Mouse (Mus musculus): Measurements from ENCODE around the gene Rilpl1. TPM values are rescaled to one million over a fixed set of nuclear protein-coding genes. Genes with fewer than 3 reads are reported as not detected.
"Not testable (repeated sequence)": the region's sequence is repeated elsewhere in the genome, so short reads cannot be mapped to it uniquely, and the experiment has no call there.

The Rilpl1 gene
- polyA plus RNA-seq (2016; fragmentation: Nextera tagmentation; extraction: Ambion mirVana), result 17.4 and 17.8 TPM in 2 replicates

- H3K27ac ChIP-seq, result peak within 1 kb of the TSS; percentile 82
- H3K36me3 ChIP-seq (replicated peaks), result 0 out of 2 replicates have a peak, but pooled peaks cover 3% of the 10 kb centered on the region
- ATAC-seq (ENCODE audit: low FRiP score), result peak; percentile 96
- peak within 1 kb of the TSS; percentile 76 for H3K9ac ChIP-seq
- H3K27me3 ChIP-seq, result peaks cover 3% of the 10 kb centered on the region; the same call in 1 of the 2 replicates
- no peaks in the 10 kb centered on the region for H3K9me3 ChIP-seq
- H3K4me3 ChIP-seq (replicated peaks), result peak within 1 kb of the TSS; percentile 82
- peak within 1 kb of the TSS; percentile 74 for H3K4me2 ChIP-seq
- under 1% methylated on average over 86 of the region's 96 CpGs for WGBS
- peaks cover 38% of the 10 kb centered on the region for H3K4me1 ChIP-seq
Observed at GRCm38 (mm10) chr5:124530655-124531582, at the start of gene Rilpl1. TSS of gene Rilpl1 (minus strand) at chr5:124531391.

- H3K9ac ChIP-seq, result peak within 1 kb of the TSS; percentile 78
- 0 out of 2 replicates have a peak within 1 kb of the TSS, but pooled peaks have one; percentile 31 for H3K27ac ChIP-seq
- H3K27me3 ChIP-seq, result no peaks in the 10 kb centered on the region
- peaks cover 41% of the 10 kb centered on the region for H3K36me3 ChIP-seq (replicated peaks)
- WGBS, result 1% methylated on average over 51 of the region's 51 CpGs
- H3K4me2 ChIP-seq, result peak within 1 kb of the TSS; percentile 91
- H3K4me3 ChIP-seq (replicated peaks), result peak within 1 kb of the TSS; percentile 76
- peak; percentile 94 for ATAC-seq (ENCODE audit: low FRiP score)
- H3K9me3 ChIP-seq, result no peaks in the 10 kb centered on the region
- H3K4me1 ChIP-seq, result peaks cover 25% of the 10 kb centered on the region
Observed at GRCm38 (mm10) chr5:124578633-124579317, 47.6 kb upstream of the Rilpl1 start, which contains the start of the genes Eif2b1 and Gtf2h3. TSS of gene Eif2b1 (minus strand) at chr5:124579131. TSS of gene Gtf2h3 (plus strand) at chr5:124579140.

- Histone ChIP-seq H3K4me1 (peaks cover 23% of the 10 kb centered on the region), H3K9me3 (no peaks in the 10 kb centered on the region), H3K36me3 (replicated peaks) (peaks cover 64% of the 10 kb centered on the region), H3K4me3 (replicated peaks) (no peak overlapping the region), H3K9ac (no peak overlapping the region), H3K27me3 (no peaks in the 10 kb centered on the region), H3K4me2 (no peak overlapping the region), H3K27ac (no peak overlapping the region)
- 95% methylated on average over 7 of the region's 7 CpGs for WGBS
- ATAC-seq (ENCODE audit: low FRiP score), result no peak
Observed at GRCm38 (mm10) chr5:124575467-124575866, 44.3 kb upstream of the Rilpl1 start.

GRCm38 (mm10) chr5:124571068-124571467 lies 39.9 kb upstream of the Rilpl1 start:
- Histone ChIP-seq H3K9me3 (no peaks in the 10 kb centered on the region), H3K9ac (no peak overlapping the region), H3K4me3 (replicated peaks) (no peak overlapping the region), H3K4me1 (no peaks in the 10 kb centered on the region), H3K27ac (no peak overlapping the region), H3K36me3 (replicated peaks) (peaks cover 99% of the 10 kb centered on the region), H3K27me3 (no peaks in the 10 kb centered on the region), H3K4me2 (no peak overlapping the region)
- no peak for ATAC-seq (ENCODE audit: low FRiP score)
- WGBS, result 88% methylated on average over 12 of the region's 12 CpGs

- Histone ChIP-seq H3K4me3 (replicated peaks) (no peak overlapping the region), H3K4me2 (no peak overlapping the region), H3K27ac (no peak overlapping the region), H3K9ac (no peak overlapping the region), H3K27me3 (no peaks in the 10 kb centered on the region), H3K36me3 (replicated peaks) (peaks cover 52% of the 10 kb centered on the region), H3K4me1 (peaks cover 15% of the 10 kb centered on the region), H3K9me3 (no peaks in the 10 kb centered on the region)
- WGBS, result 83% methylated on average over 1 of the region's 1 CpGs
- no peak for ATAC-seq (ENCODE audit: low FRiP score)
Observed at GRCm38 (mm10) chr5:124555145-124555544, 24.0 kb upstream of the Rilpl1 start.

GRCm38 (mm10) chr5:124553607-124554006 lies 22.4 kb upstream of the Rilpl1 start:
- Histone ChIP-seq H3K27ac (no peak overlapping the region), H3K9ac (no peak overlapping the region), H3K27me3 (no peaks in the 10 kb centered on the region), H3K9me3 (no peaks in the 10 kb centered on the region), H3K4me2 (peak overlapping the region; percentile 77), H3K36me3 (replicated peaks) (peaks cover 40% of the 10 kb centered on the region), H3K4me3 (replicated peaks) (peak overlapping the region; percentile 90), H3K4me1 (peaks cover 15% of the 10 kb centered on the region)
- WGBS, result 73% methylated on average over 6 of the region's 6 CpGs
- no peak for ATAC-seq (ENCODE audit: low FRiP score)

GRCm38 (mm10) chr5:124552558-124553307 lies 21.5 kb upstream of the Rilpl1 start, which contains the start of gene Ddx55:
TSS of gene Ddx55 (plus strand) at chr5:124552864.
- Histone ChIP-seq H3K9ac (peak within 1 kb of the TSS; percentile 69), H3K4me1 (peaks cover 15% of the 10 kb centered on the region), H3K27me3 (no peaks in the 10 kb centered on the region), H3K4me2 (peak within 1 kb of the TSS; percentile 77), H3K36me3 (replicated peaks) (peaks cover 43% of the 10 kb centered on the region), H3K4me3 (replicated peaks) (peak within 1 kb of the TSS; percentile 90), H3K9me3 (no peaks in the 10 kb centered on the region), H3K27ac (peak within 1 kb of the TSS; percentile 81)
- ATAC-seq (ENCODE audit: low FRiP score), result peak; percentile 88
- under 1% methylated on average over 66 of the region's 66 CpGs for WGBS

GRCm38 (mm10) chr5:124552094-124552472 lies 20.9 kb upstream of the Rilpl1 start:
- Histone ChIP-seq H3K4me2 (peak overlapping the region; percentile 77), H3K36me3 (replicated peaks) (peaks cover 43% of the 10 kb centered on the region), H3K4me1 (peaks cover 15% of the 10 kb centered on the region), H3K4me3 (replicated peaks) (peak overlapping the region; percentile 90), H3K27me3 (no peaks in the 10 kb centered on the region), H3K9ac (peak overlapping the region; percentile 69), H3K9me3 (no peaks in the 10 kb centered on the region), H3K27ac (peak overlapping the region; percentile 81)
- ATAC-seq (ENCODE audit: low FRiP score), result 0 out of 2 replicates have a peak, but pooled peaks have one; percentile 18
- 16% methylated on average over 9 of the region's 9 CpGs for WGBS

GRCm38 (mm10) chr5:124551349-124552093 lies 20.3 kb upstream of the Rilpl1 start:
- not testable (repeated sequence) for ATAC-seq (ENCODE audit: low FRiP score); H3K27me3 ChIP-seq; H3K9me3 ChIP-seq; H3K27ac ChIP-seq
- peaks cover 15% of the 10 kb centered on the region for H3K4me1 ChIP-seq
- 30% methylated on average over 5 of the region's 5 CpGs for WGBS
- H3K9ac ChIP-seq, result peak overlapping the region; percentile 69
- peaks cover 43% of the 10 kb centered on the region for H3K36me3 ChIP-seq (replicated peaks)
- peak overlapping the region; percentile 77 for H3K4me2 ChIP-seq
- peak overlapping the region; percentile 90 for H3K4me3 ChIP-seq (replicated peaks)

- not testable (repeated sequence) for H3K9ac ChIP-seq; H3K9me3 ChIP-seq; H3K4me2 ChIP-seq; H3K27me3 ChIP-seq; H3K4me3 ChIP-seq (replicated peaks); ATAC-seq (ENCODE audit: low FRiP score); H3K27ac ChIP-seq
- 89% methylated on average over 4 of the region's 4 CpGs for WGBS
- Histone ChIP-seq H3K36me3 (replicated peaks) (peaks cover 43% of the 10 kb centered on the region), H3K4me1 (peaks cover 15% of the 10 kb centered on the region)
Observed at GRCm38 (mm10) chr5:124550737-124551136, 19.5 kb upstream of the Rilpl1 start.

- Histone ChIP-seq H3K4me3 (replicated peaks) (peak overlapping the region; percentile 66), H3K4me2 (peak overlapping the region; percentile 75), H3K27me3 (peaks cover 5% of the 10 kb centered on the region; the same call in 1 of the 2 replicates), H3K36me3 (replicated peaks) (peaks cover 36% of the 10 kb centered on the region), H3K9me3 (no peaks in the 10 kb centered on the region), H3K9ac (peak overlapping the region; percentile 83), H3K4me1 (peaks cover 18% of the 10 kb centered on the region), H3K27ac (no peak overlapping the region; the same call in 1 of the 2 replicates)
- WGBS, result 14% methylated on average over 8 of the region's 8 CpGs
- ATAC-seq (ENCODE audit: low FRiP score), result no peak
Observed at GRCm38 (mm10) chr5:124541602-124541973, 10.4 kb upstream of the Rilpl1 start.
